Mouse (Mus musculus) lung, postnatal 0 days (tissue): Measurements from ENCODE around the gene Cnih3. TPM values are rescaled to one million over a fixed set of nuclear protein-coding genes. Genes with fewer than 3 reads are reported as not detected.
A peak's percentile ranks its signal among the peaks of the same experiment; 100 is the strongest.

Experiments used
- ATAC-seq: fragments of 200-750 bp; cut with Nextera tagmentation; 2 replicates; pipeline ENCODE4 v1.8.0; 2017; ENCODE audit warnings: moderate library complexity
- DNase-seq: peaks from one replicate; pipeline ENCODE4 v3.0.0-alpha.2; 2016; ENCODE audit warnings: low spot score
- H3K27ac ChIP-seq: fragments of 300-500 bp; sonication (generic); 2 replicates; pipeline ENCODE4 v1.5.1; 2014; ENCODE audit warnings: antibody characterized with exemption, mild to moderate bottlenecking, low read length, mixed read lengths
- H3K27me3 ChIP-seq: fragments of 300-500 bp; sonication (generic); replicated peaks from 2 replicates; pipeline ENCODE4 v1.6.1; 2014; ENCODE audit warnings: low read length, mixed read lengths; ENCODE audit not compliant: insufficient read depth
- H3K36me3 ChIP-seq: fragments of 300-500 bp; sonication (generic); 2 replicates; pipeline ENCODE4 v1.6.1; 2014; ENCODE audit warnings: low read length, mixed read lengths; ENCODE audit not compliant: insufficient read depth
- H3K4me1 ChIP-seq: fragments of 300-500 bp; sonication (generic); 2 replicates; pipeline ENCODE4 v1.6.1; 2014; ENCODE audit warnings: antibody characterized with exemption, low read depth, low read length, mixed read lengths; ENCODE audit not compliant: insufficient read depth
- H3K4me2 ChIP-seq: fragments of 300-500 bp; sonication (generic); replicated peaks from 2 replicates; pipeline ENCODE4 v1.6.1; 2014; ENCODE audit warnings: low read depth, mild to moderate bottlenecking, low read length, moderate library complexity, mixed read lengths
- H3K4me3 ChIP-seq: fragments of 300-500 bp; sonication (generic); 2 replicates; pipeline ENCODE4 v1.5.1; 2014; ENCODE audit warnings: low read depth, low read length
- H3K9ac ChIP-seq: fragments of 300-500 bp; sonication (generic); replicated peaks from 2 replicates; pipeline ENCODE4 v1.6.1; 2014; ENCODE audit warnings: low read depth, mild to moderate bottlenecking
- H3K9me3 ChIP-seq: fragments of 300-500 bp; sonication (generic); 2 replicates; pipeline ENCODE4 v1.6.1; 2016; ENCODE audit warnings: low read length, mixed read lengths
- CTCF ChIP-seq: IDR thresholded peaks from 2 replicates; pipeline ENCODE4 v1.5.1; 2016; ENCODE audit warnings: antibody characterized with exemption, mild to moderate bottlenecking
- EP300 ChIP-seq: IDR thresholded peaks from 2 replicates; pipeline ENCODE4 v1.6.1; 2016; ENCODE audit warnings: antibody characterized with exemption, mild to moderate bottlenecking, control low read depth
- WGBS: fragments of 180-500 bp; shearing (Covaris S2); extraction: QIAGEN DNeasy Blood & Tissue Kit; methylation state at CpG from one replicate; pipeline ENCODE4 v1.1.7; 2014; 5-methylcytosine and 5-hydroxymethylcytosine counted together
- polyA plus RNA-seq: library from polyadenylated mRNA; unstranded; fragments of >200 nt; fragmentation: Nextera tagmentation; extraction: Ambion mirVana; gene quantifications from 2 replicates; pipeline ENCODE4 v1.2.1, GENCODE M21; 2015

The Cnih3 gene
- polyA plus RNA-seq, 1 experiment from 2014 or later: 0.30 TPM

DNA sequence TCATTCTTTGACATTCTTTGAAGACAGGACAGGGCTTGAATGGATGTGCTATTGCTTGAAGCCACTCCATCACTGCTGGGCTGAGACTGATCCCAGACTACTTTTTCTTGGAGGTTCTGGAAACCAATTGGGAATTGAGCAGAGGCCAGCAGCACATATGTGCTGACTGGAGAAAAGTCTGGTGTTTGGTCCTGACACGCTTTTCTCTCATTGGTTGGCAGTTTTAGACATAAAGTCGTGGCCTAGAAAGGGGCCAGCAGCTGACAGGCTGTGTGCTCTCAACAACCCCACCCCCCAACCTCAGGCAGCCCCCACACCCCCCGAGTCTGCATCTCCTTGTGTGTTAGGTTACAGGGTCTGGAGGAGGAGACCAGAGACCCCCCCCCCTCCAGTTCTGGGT is 17.9 kb downstream of the Cnih3 start:
- H3K9ac ChIP-seq: no peak overlapping the region
- H3K4me3 ChIP-seq: no peak overlapping the region
- no peaks in the 10 kb centered on the region for H3K36me3 ChIP-seq
- DNase-seq (no peak), ATAC-seq (no peak)
- H3K4me2 ChIP-seq: no peak overlapping the region
- no peaks in the 10 kb centered on the region for H3K27me3 ChIP-seq
- WGBS: 37% methylated on average over 3 of the region's 3 CpGs
- no peaks in the 10 kb centered on the region for H3K4me1 ChIP-seq
- H3K9me3 ChIP-seq: no peaks in the 10 kb centered on the region
- no peak overlapping the region for H3K27ac ChIP-seq
- no peak for TF ChIP-seq CTCF
- TF ChIP-seq EP300: no peak

DNA sequence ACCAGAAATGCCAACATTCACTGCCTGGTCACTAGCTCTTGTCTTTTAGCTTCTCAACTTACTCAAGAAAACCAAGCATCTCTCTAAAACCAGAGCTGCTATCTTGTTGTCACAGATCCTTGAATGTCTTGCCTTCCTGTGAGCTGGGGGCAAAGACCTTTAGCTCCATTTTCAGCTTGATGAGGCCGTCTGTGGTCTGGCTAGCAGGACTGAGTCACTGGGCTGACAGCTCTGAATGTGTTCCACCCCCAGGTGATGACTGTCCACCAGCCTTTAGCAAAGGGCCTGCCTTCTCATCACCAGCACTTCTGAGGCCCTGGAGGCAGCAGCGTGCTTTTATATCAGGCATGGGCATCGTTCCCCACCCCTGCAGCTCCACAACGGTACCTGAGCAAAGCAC is 18.8 kb downstream of the Cnih3 start:
- ATAC-seq (no peak), DNase-seq (no peak)
- H3K9me3 ChIP-seq: no peaks in the 10 kb centered on the region
- no peaks in the 10 kb centered on the region for H3K4me1 ChIP-seq
- no peak overlapping the region for H3K4me3 ChIP-seq
- H3K36me3 ChIP-seq: no peaks in the 10 kb centered on the region
- H3K4me2 ChIP-seq: no peak overlapping the region
- no peak overlapping the region for H3K9ac ChIP-seq
- H3K27ac ChIP-seq: no peak overlapping the region
- H3K27me3 ChIP-seq: no peaks in the 10 kb centered on the region
- TF ChIP-seq EP300 (no peak), CTCF (no peak)
- WGBS: 63% methylated on average over 4 of the region's 4 CpGs

GRCm38 (mm10) chr1:181372306-181372705 is 19.9 kb downstream of the Cnih3 start:
- ATAC-seq (no peak), DNase-seq (no peak)
- H3K4me2 ChIP-seq: no peak overlapping the region
- H3K9me3 ChIP-seq: no peaks in the 10 kb centered on the region
- no peak overlapping the region for H3K9ac ChIP-seq
- H3K27me3 ChIP-seq: no peaks in the 10 kb centered on the region
- no peak overlapping the region for H3K4me3 ChIP-seq
- TF ChIP-seq EP300 (no peak), CTCF (no peak)
- 69% methylated on average over 6 of the region's 6 CpGs for WGBS
- no peaks in the 10 kb centered on the region for H3K36me3 ChIP-seq
- H3K4me1 ChIP-seq: no peaks in the 10 kb centered on the region
- H3K27ac ChIP-seq: no peak overlapping the region

- no peaks in the 10 kb centered on the region for H3K27me3 ChIP-seq
- WGBS: 71% methylated on average over 9 of the region's 9 CpGs
Measured at GRCm38 (mm10) chr1:181374627-181375374, 22.4 kb downstream of the Cnih3 start.

GRCm38 (mm10) chr1:181376431-181376830 is 24.0 kb downstream of the Cnih3 start:
- DNase-seq: no peak
- Histone ChIP-seq H3K36me3 (no peaks in the 10 kb centered on the region), H3K4me1 (no peaks in the 10 kb centered on the region), H3K27me3 (no peaks in the 10 kb centered on the region), H3K4me2 (no peak overlapping the region), H3K4me3 (no peak overlapping the region), H3K9me3 (no peaks in the 10 kb centered on the region), H3K9ac (no peak overlapping the region), H3K27ac (no peak overlapping the region)
- no peak for ATAC-seq
- WGBS: 59% methylated on average over 8 of the region's 8 CpGs
- no peak for TF ChIP-seq CTCF

More at GRCm38 (mm10) chr1:181374627-181375374, 22.4 kb downstream of the Cnih3 start:
- H3K36me3 ChIP-seq: no peaks in the 10 kb centered on the region
- no peak overlapping the region for H3K4me2 ChIP-seq
- no peaks in the 10 kb centered on the region for H3K9me3 ChIP-seq
- no peak overlapping the region for H3K27ac ChIP-seq
- H3K9ac ChIP-seq: no peak overlapping the region
- no peaks in the 10 kb centered on the region for H3K4me1 ChIP-seq
- no peak for DNase-seq
- no peak overlapping the region for H3K4me3 ChIP-seq
- no peak for ATAC-seq
- no peak for TF ChIP-seq CTCF
- no peak for TF ChIP-seq EP300

GRCm38 (mm10) chr1:181379664-181380063 is 27.2 kb downstream of the Cnih3 start:
- no peaks in the 10 kb centered on the region for H3K27me3 ChIP-seq
- ATAC-seq (peak; percentile 17; the same call in 1 of the 2 replicates), DNase-seq (peak; percentile 48)
- H3K9ac ChIP-seq: no peak overlapping the region
- H3K4me2 ChIP-seq: no peak overlapping the region
- H3K36me3 ChIP-seq: no peaks in the 10 kb centered on the region
- WGBS: 24% methylated on average over 8 of the region's 8 CpGs
- no peak overlapping the region for H3K4me3 ChIP-seq
- H3K9me3 ChIP-seq: no peaks in the 10 kb centered on the region
- no peak for TF ChIP-seq EP300
- TF ChIP-seq CTCF: peak; percentile 92
- no peak overlapping the region for H3K27ac ChIP-seq
- no peaks in the 10 kb centered on the region for H3K4me1 ChIP-seq
